Mouse (Mus musculus): Measurements from ENCODE around the gene Timp2. TPM values are rescaled to one million over a fixed set of nuclear protein-coding genes. Genes with fewer than 3 reads are reported as not detected.

Timp2 gene
- polyA plus RNA-seq, 1 experiment from 2014 or later = 81.8 TPM

DNA sequence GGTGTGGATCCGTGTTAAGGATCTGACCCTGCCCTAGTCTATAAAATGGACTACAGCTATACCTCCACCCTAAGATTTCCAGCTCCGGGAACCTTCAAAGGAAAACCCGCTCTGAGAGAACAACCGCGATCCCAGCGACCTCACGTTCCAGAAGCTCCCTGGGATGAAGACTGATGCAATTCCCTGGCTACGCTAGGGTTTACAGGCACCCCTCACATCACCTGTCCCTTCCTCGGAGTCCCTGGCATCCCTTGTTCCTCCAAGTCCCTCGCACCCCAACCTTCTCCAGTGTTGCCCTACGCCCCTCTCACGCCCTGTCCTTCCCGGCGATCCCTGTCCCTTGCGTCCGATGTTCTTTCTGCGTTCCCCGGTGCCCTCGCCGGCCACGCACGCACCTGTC is 66.0 kb downstream of the Timp2 start:
- Histone ChIP-seq H3K36me3 (ENCODE audit: control insufficient read depth, insufficient read depth, low read length) (peaks cover 26% of the 10 kb centered on the region), H3K4me1 (ENCODE audit: control insufficient read depth, insufficient read depth, low read length) (peaks cover 9% of the 10 kb centered on the region), H3K27me3 (ENCODE audit: control insufficient read depth, insufficient read depth, low read length) (no peaks in the 10 kb centered on the region), H3K4me3 (replicated peaks; ENCODE audit: low read depth, low read length) (peak overlapping the region; percentile 92), H3K9ac (replicated peaks; ENCODE audit: low read length) (peak overlapping the region; percentile 86), H3K9me3 (ENCODE audit: control insufficient read depth, low read length) (no peaks in the 10 kb centered on the region), H3K4me2 (ENCODE audit: low read length) (peak overlapping the region; percentile 83), H3K27ac (replicated peaks; ENCODE audit: low read depth, low read length) (peak overlapping the region; percentile 80)
- peak; percentile 14; the same call in 1 of the 2 replicates for ATAC-seq (ENCODE audit: low FRiP score, low TSS enrichment)
- under 1% methylated on average over 22 of the region's 22 CpGs for WGBS
- no peak for DNase-seq

DNA sequence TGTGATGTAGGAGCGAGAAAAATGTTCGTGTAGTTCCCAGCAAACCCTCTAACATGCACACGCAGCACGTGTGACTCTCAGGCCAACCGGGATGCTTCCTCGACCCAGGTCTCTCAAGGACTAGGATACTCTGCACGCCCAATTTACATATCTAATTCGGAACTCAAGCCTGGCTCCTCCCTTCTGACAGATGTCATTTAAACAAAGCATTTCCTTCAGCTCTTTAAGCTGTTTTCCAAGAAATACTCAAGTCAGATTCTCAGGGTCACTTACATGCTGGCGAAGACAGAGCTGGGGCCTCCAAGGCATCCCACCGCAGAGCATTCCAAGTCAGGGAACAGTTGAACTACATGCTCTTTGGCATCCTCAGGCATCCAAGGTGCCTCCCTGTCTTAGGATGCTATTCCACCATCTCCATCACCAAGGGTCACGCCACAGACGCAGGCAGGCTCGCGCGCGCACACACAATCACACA is 66.5 kb downstream of the Timp2 start:
- H3K4me1 ChIP-seq (ENCODE audit: control insufficient read depth, insufficient read depth, low read length) = peaks cover 9% of the 10 kb centered on the region

DNA sequence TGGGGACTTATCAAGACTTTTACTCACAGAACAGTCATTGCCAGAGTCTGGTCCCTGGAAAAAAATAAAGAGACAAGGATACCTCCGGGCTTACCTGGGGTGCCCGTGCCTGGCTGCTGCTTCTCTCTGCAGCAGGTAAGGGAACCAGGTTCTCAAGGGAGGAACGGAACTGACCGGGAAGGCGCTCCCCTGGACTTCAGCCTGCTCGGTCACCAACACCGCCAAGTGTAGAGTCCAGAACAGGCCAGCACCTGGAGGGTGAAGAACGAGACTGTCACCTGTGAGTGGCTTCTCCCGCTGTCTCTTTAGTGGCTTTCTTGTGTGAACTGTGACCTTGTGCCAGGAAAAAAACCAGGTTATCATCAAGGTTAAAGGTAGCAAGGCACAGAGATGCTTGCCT is 68.0 kb downstream of the Timp2 start:
- Histone ChIP-seq H3K27ac (replicated peaks; ENCODE audit: low read depth, low read length) (no peak overlapping the region), H3K4me3 (replicated peaks; ENCODE audit: low read depth, low read length) (no peak overlapping the region), H3K9me3 (ENCODE audit: control insufficient read depth, low read length) (no peaks in the 10 kb centered on the region), H3K36me3 (ENCODE audit: control insufficient read depth, insufficient read depth, low read length) (peaks cover 46% of the 10 kb centered on the region), H3K9ac (replicated peaks; ENCODE audit: low read length) (no peak overlapping the region), H3K27me3 (ENCODE audit: control insufficient read depth, insufficient read depth, low read length) (no peaks in the 10 kb centered on the region), H3K4me1 (ENCODE audit: control insufficient read depth, insufficient read depth, low read length) (peaks cover 9% of the 10 kb centered on the region), H3K4me2 (ENCODE audit: low read length) (no peak overlapping the region)
- WGBS = 96% methylated on average over 9 of the region's 9 CpGs
- ATAC-seq (ENCODE audit: low FRiP score, low TSS enrichment) = no peak
- no peak for DNase-seq

More for the DNA sequence above, 66.5 kb downstream of the Timp2 start:
- Histone ChIP-seq H3K36me3 (ENCODE audit: control insufficient read depth, insufficient read depth, low read length) (peaks cover 31% of the 10 kb centered on the region), H3K9me3 (ENCODE audit: control insufficient read depth, low read length) (no peaks in the 10 kb centered on the region), H3K27me3 (ENCODE audit: control insufficient read depth, insufficient read depth, low read length) (no peaks in the 10 kb centered on the region), H3K4me2 (ENCODE audit: low read length) (peak overlapping the region; percentile 83), H3K9ac (replicated peaks; ENCODE audit: low read length) (peak overlapping the region; percentile 86), H3K4me3 (replicated peaks; ENCODE audit: low read depth, low read length) (peak overlapping the region; percentile 92), H3K27ac (replicated peaks; ENCODE audit: low read depth, low read length) (peak overlapping the region; percentile 80; the same call in 1 of the 2 replicates)
- under 1% methylated on average over 16 of the region's 16 CpGs for WGBS
- ATAC-seq (ENCODE audit: low FRiP score, low TSS enrichment) (no peak), DNase-seq (peak; percentile 11)

DNA sequence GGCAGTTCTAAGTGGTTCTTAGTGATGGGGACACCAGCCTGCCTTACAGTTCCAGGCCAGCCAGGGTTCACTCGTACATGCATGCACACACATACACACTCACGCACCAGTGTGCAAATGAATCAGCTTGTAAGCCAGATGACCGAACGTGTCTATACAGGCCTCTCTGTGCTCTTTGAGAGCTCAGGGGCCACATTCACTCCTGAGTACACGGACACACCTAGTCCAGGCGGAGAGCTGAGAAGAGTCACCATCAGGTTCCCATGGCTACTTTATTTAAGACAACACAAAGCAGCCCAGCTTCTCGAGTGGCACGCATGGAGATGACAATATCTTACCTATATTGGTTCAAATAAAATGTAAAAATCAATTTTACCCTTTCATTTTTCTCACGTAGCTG is 69.1 kb downstream of the Timp2 start:
- Histone ChIP-seq H3K27me3 (ENCODE audit: control insufficient read depth, insufficient read depth, low read length) (no peaks in the 10 kb centered on the region), H3K27ac (replicated peaks; ENCODE audit: low read depth, low read length) (no peak overlapping the region), H3K4me2 (ENCODE audit: low read length) (no peak overlapping the region), H3K9ac (replicated peaks; ENCODE audit: low read length) (no peak overlapping the region), H3K9me3 (ENCODE audit: control insufficient read depth, low read length) (no peaks in the 10 kb centered on the region), H3K4me3 (replicated peaks; ENCODE audit: low read depth, low read length) (no peak overlapping the region), H3K36me3 (ENCODE audit: control insufficient read depth, insufficient read depth, low read length) (peaks cover 57% of the 10 kb centered on the region), H3K4me1 (ENCODE audit: control insufficient read depth, insufficient read depth, low read length) (peaks cover 9% of the 10 kb centered on the region)
- DNase-seq = no peak
- ATAC-seq (ENCODE audit: low FRiP score, low TSS enrichment) = no peak
- WGBS = 92% methylated on average over 9 of the region's 9 CpGs

DNA sequence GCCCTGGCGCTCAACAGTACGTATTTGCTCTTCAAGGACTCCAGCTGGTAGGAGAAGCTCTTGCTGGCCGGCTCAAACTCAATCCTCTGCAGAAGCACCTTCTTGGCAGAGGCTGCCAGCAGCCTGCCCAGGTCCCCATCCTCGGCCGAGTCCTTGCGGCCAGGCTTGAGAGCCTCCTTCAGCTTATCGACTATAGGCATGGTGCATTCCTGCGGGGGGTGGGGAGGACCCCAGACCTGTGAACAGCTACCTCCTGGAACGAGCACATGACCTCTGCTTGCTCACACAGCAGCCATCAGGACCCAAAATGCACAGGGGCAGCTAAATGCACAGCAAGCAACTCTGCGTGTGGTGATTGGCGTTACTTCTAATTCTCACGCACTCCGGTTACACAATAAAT is 69.7 kb downstream of the Timp2 start:
- DNase-seq = no peak
- H3K27me3 ChIP-seq (ENCODE audit: control insufficient read depth, insufficient read depth, low read length) = no peaks in the 10 kb centered on the region
- H3K36me3 ChIP-seq (ENCODE audit: control insufficient read depth, insufficient read depth, low read length) = peaks cover 62% of the 10 kb centered on the region
- WGBS = 94% methylated on average over 13 of the region's 13 CpGs
- no peak overlapping the region for H3K27ac ChIP-seq (replicated peaks; ENCODE audit: low read depth, low read length)
- no peak overlapping the region for H3K4me3 ChIP-seq (replicated peaks; ENCODE audit: low read depth, low read length)
- ATAC-seq (ENCODE audit: low FRiP score, low TSS enrichment) = no peak
- H3K4me1 ChIP-seq (ENCODE audit: control insufficient read depth, insufficient read depth, low read length) = peaks cover 9% of the 10 kb centered on the region
- no peaks in the 10 kb centered on the region for H3K9me3 ChIP-seq (ENCODE audit: control insufficient read depth, low read length)
- no peak overlapping the region for H3K4me2 ChIP-seq (ENCODE audit: low read length)
- H3K9ac ChIP-seq (replicated peaks; ENCODE audit: low read length) = no peak overlapping the region

DNA sequence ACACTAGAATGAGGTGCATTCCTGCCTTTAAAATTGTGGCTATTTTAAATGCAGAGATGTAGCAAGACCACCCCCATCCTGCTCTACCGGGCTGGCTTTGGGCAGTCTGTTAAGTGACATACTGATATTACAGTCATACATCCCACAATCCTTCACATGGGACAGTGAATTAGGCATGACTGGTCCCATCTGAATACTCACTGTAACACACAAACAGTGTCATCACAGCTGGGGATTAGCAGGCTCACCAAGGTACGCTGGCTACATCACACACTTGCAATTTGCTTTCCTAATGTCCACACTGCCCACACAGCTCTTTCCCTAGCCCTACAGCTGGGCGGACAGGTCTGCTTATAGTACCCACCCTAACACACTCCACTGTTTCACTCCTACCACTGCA is 75.3 kb downstream of the Timp2 start:
- no peaks in the 10 kb centered on the region for H3K9me3 ChIP-seq (ENCODE audit: control insufficient read depth, low read length)
- DNase-seq = no peak
- no peaks in the 10 kb centered on the region for H3K4me1 ChIP-seq (ENCODE audit: control insufficient read depth, insufficient read depth, low read length)
- ATAC-seq (ENCODE audit: low FRiP score, low TSS enrichment) = no peak
- H3K27ac ChIP-seq (replicated peaks; ENCODE audit: low read depth, low read length) = no peak overlapping the region
- no peak overlapping the region for H3K4me3 ChIP-seq (replicated peaks; ENCODE audit: low read depth, low read length)
- H3K9ac ChIP-seq (replicated peaks; ENCODE audit: low read length) = no peak overlapping the region
- H3K4me2 ChIP-seq (ENCODE audit: low read length) = no peak overlapping the region
- WGBS = 91% methylated on average over 3 of the region's 3 CpGs
- H3K27me3 ChIP-seq (ENCODE audit: control insufficient read depth, insufficient read depth, low read length) = no peaks in the 10 kb centered on the region
- peaks cover 98% of the 10 kb centered on the region for H3K36me3 ChIP-seq (ENCODE audit: control insufficient read depth, insufficient read depth, low read length)

DNA sequence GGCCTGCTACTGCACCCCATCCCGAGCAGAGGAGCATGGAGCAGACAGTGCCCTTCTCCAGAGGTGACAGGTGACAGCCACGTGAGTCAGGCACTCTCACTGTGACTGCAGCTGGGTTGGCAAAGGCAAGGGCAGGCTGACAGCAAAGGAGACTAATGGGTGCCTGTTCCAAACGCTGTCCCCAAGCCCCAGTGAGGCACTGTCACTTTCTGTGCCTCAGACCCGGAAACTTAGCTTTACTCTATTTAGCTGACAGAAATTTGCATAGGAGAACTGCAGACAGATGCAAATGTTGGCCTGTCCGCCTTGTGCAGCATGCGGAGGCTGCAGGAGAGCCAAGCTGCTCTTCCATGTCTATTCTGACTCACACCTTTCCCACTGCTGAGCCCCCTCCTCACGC is 79.2 kb downstream of the Timp2 start:
- no peak for ATAC-seq (ENCODE audit: low FRiP score, low TSS enrichment)
- Histone ChIP-seq H3K4me3 (replicated peaks; ENCODE audit: low read depth, low read length) (no peak overlapping the region), H3K4me2 (ENCODE audit: low read length) (no peak overlapping the region), H3K27ac (replicated peaks; ENCODE audit: low read depth, low read length) (no peak overlapping the region), H3K4me1 (ENCODE audit: control insufficient read depth, insufficient read depth, low read length) (no peaks in the 10 kb centered on the region), H3K27me3 (ENCODE audit: control insufficient read depth, insufficient read depth, low read length) (no peaks in the 10 kb centered on the region), H3K36me3 (ENCODE audit: control insufficient read depth, insufficient read depth, low read length) (peaks cover 96% of the 10 kb centered on the region), H3K9me3 (ENCODE audit: control insufficient read depth, low read length) (no peaks in the 10 kb centered on the region), H3K9ac (replicated peaks; ENCODE audit: low read length) (no peak overlapping the region)
- no peak for DNase-seq
- 91% methylated on average over 7 of the region's 7 CpGs for WGBS

DNA sequence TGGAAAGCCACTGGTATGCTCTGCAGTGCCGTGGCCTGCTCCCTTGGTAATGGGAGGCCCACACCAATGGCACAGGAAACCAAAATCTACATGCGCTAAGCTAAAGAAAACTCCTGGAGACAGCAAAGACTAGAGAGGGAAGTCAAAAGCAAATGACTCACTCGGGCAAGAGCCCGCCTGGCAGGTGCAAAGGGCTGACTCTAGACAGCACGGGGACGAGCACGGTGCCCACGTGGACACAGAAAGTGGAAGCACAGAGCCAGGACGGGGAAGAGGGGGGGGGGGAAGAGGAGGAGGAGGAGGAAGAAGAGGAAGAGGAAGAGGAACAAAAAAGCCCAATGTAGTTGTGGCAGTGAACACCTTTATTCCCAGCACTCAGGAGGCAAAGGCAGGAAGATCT is 80.4 kb downstream of the Timp2 start:
- DNase-seq = no peak
- ATAC-seq (ENCODE audit: low FRiP score, low TSS enrichment) = no peak
- H3K4me2 ChIP-seq (ENCODE audit: low read length) = no peak overlapping the region
- no peak overlapping the region for H3K9ac ChIP-seq (replicated peaks; ENCODE audit: low read length)
- no peaks in the 10 kb centered on the region for H3K9me3 ChIP-seq (ENCODE audit: control insufficient read depth, low read length)
- H3K4me3 ChIP-seq (replicated peaks; ENCODE audit: low read depth, low read length) = no peak overlapping the region
- H3K27me3 ChIP-seq (ENCODE audit: control insufficient read depth, insufficient read depth, low read length) = no peaks in the 10 kb centered on the region
- H3K27ac ChIP-seq (replicated peaks; ENCODE audit: low read depth, low read length) = no peak overlapping the region
- WGBS = 93% methylated on average over 9 of the region's 9 CpGs
- H3K36me3 ChIP-seq (ENCODE audit: control insufficient read depth, insufficient read depth, low read length) = peaks cover 94% of the 10 kb centered on the region
- H3K4me1 ChIP-seq (ENCODE audit: control insufficient read depth, insufficient read depth, low read length) = no peaks in the 10 kb centered on the region

DNA sequence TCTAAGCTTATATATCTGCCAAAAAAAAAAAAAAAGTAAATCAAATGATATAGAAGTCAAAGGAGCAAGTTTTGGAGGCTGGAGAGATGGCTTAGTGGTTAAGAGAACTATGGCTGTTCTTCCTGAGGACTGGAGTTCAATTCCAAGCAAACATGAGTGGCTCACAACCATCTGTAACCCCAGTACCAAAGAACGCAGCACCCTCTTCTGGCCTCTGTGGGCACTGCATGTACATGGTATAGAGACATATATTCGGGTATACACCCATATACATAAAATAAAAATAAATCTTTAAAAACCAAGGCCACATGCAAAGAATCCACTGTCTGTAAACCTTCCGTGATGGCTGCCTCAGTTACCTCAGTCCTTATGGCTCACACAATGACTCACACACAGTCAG is 85.7 kb downstream of the Timp2 start:
- peak; percentile 28 for DNase-seq
- ATAC-seq (ENCODE audit: low FRiP score, low TSS enrichment) = no peak
- H3K27me3 ChIP-seq (ENCODE audit: control insufficient read depth, insufficient read depth, low read length) = no peaks in the 10 kb centered on the region
- WGBS = 91% methylated on average over 3 of the region's 3 CpGs
- H3K4me2 ChIP-seq (ENCODE audit: low read length) = no peak overlapping the region
- H3K9me3 ChIP-seq (ENCODE audit: control insufficient read depth, low read length) = no peaks in the 10 kb centered on the region
- H3K4me3 ChIP-seq (replicated peaks; ENCODE audit: low read depth, low read length) = no peak overlapping the region
- H3K36me3 ChIP-seq (ENCODE audit: control insufficient read depth, insufficient read depth, low read length) = peaks cover 94% of the 10 kb centered on the region
- no peak overlapping the region for H3K9ac ChIP-seq (replicated peaks; ENCODE audit: low read length)
- no peaks in the 10 kb centered on the region for H3K4me1 ChIP-seq (ENCODE audit: control insufficient read depth, insufficient read depth, low read length)
- no peak overlapping the region for H3K27ac ChIP-seq (replicated peaks; ENCODE audit: low read depth, low read length)

Measured in midbrain, embryonic 14.5 days (tissue).